Mouse (Mus musculus) CH12.LX (cell line): ENCODE measurements at regions not wholly inside any gene's neighbourhood (a gene's known extent, or its start where the extent isn't known, plus 50 kb on each side); places are given as distances from the start of the nearest gene placed in this dataset.

Source experiments
- DNase-seq: peaks from one replicate; pipeline ENCODE4 v3.0.0-alpha.2; 2013; ENCODE audit errors: extremely low read depth
- H3K27ac ChIP-seq: 2 replicates; pipeline ENCODE4 v1.5.1; 2012; ENCODE audit warnings: low read depth, mild to moderate bottlenecking, control low read depth, moderate library complexity; ENCODE audit not compliant: insufficient read depth
- H3K27me3 ChIP-seq: replicated peaks from 2 replicates; pipeline ENCODE3; 2012; ENCODE audit warnings: inconsistent platforms
- H3K36me3 ChIP-seq, 2 experiments: replicated peaks in 1 of 2; 2 replicates each; pipeline versions ENCODE3 to v1.6.1; 2012; ENCODE audit warnings: inconsistent platforms in 1 of 2, low read length in 1 of 2, mild to moderate bottlenecking in 1 of 2, mixed read lengths in 1 of 2, moderate library complexity in 1 of 2; ENCODE audit not compliant: control insufficient read depth in 1 of 2, insufficient read depth in 1 of 2
- H3K4me1 ChIP-seq, 2 experiments: 2 replicates each; pipeline ENCODE4 v1.6.1; 2012; ENCODE audit warnings: inconsistent platforms in 1 of 2, moderate library complexity in 1 of 2; ENCODE audit not compliant: insufficient read depth in 2 of 2, control insufficient read depth in 1 of 2
- H3K4me2 ChIP-seq: 2 replicates; pipeline ENCODE4 v1.6.1; 2012; ENCODE audit warnings: low read depth, mild to moderate bottlenecking, control low read depth; ENCODE audit not compliant: poor library complexity, insufficient read depth, severe bottlenecking
- H3K4me3 ChIP-seq, 3 experiments: fragments of 150-350 bp in 1 of 3; sonication (generic) in 1 of 3; replicated peaks in 1 of 3; 2 replicates each; pipeline versions ENCODE3 to v1.5.1; 2011 to 2012; ENCODE audit warnings: low read depth in 2 of 3, low read length in 2 of 3, mild to moderate bottlenecking in 2 of 3, moderate library complexity in 2 of 3, control low read depth in 1 of 3, improper control_type of control experiment in 1 of 3, inconsistent platforms in 1 of 3, mixed read lengths in 1 of 3; ENCODE audit not compliant: poor library complexity in 1 of 3
- H3K79me2 ChIP-seq: replicated peaks from 2 replicates; pipeline ENCODE4 v1.6.1; 2012; ENCODE audit warnings: mild to moderate bottlenecking, moderate library complexity; ENCODE audit not compliant: control insufficient read depth, poor library complexity, insufficient read depth, severe bottlenecking; ENCODE audit errors: extremely low read depth
- H3K9ac ChIP-seq: 2 replicates; pipeline ENCODE4 v1.6.1; 2012; ENCODE audit warnings: low read depth, mild to moderate bottlenecking, control low read depth, moderate library complexity; ENCODE audit not compliant: insufficient read depth
- H3K9me3 ChIP-seq: replicated peaks from 2 replicates; pipeline ENCODE3; 2012; ENCODE audit warnings: low read length, inconsistent platforms, mixed read lengths
- CTCF ChIP-seq, 2 experiments: IDR thresholded peaks in 1 of 2; conservative IDR thresholded peaks in 1 of 2; 2 replicates each; pipeline ENCODE4 v1.5.1; 2011 to 2012; ENCODE audit warnings: low read depth in 2 of 2, low read length in 2 of 2, improper control_type of control experiment in 1 of 2, inconsistent platforms in 1 of 2, mild to moderate bottlenecking in 1 of 2, moderate library complexity in 1 of 2
- ELF1 ChIP-seq: IDR thresholded peaks from 2 replicates; pipeline ENCODE4 v1.6.1; 2014; ENCODE audit warnings: low read depth, mild to moderate bottlenecking, inconsistent platforms, low read length, improper control_type of control experiment
- EP300 ChIP-seq: IDR thresholded peaks from 2 replicates; pipeline ENCODE4 v1.6.1; 2011; ENCODE audit warnings: low read length, improper control_type of control experiment
- GABPA ChIP-seq: IDR thresholded peaks from 2 replicates; pipeline ENCODE4 v1.6.1; 2012; ENCODE audit warnings: low read depth, low read length, improper control_type of control experiment, inconsistent platforms; ENCODE audit not compliant: insufficient replicate concordance
- IRF4 ChIP-seq: IDR thresholded peaks from 2 replicates; pipeline ENCODE4 v1.6.1; 2014; ENCODE audit warnings: low read depth, mild to moderate bottlenecking, inconsistent platforms, low read length, improper control_type of control experiment
- JUND ChIP-seq: conservative IDR thresholded peaks from 2 replicates; pipeline ENCODE4 v1.6.1; 2011; ENCODE audit warnings: low read depth, low read length, improper control_type of control experiment
- MAFK ChIP-seq: IDR thresholded peaks from 2 replicates; pipeline ENCODE4 v1.6.1; 2011; ENCODE audit warnings: low read length, improper control_type of control experiment; ENCODE audit not compliant: insufficient replicate concordance
- MAX ChIP-seq: IDR thresholded peaks from 2 replicates; pipeline ENCODE4 v1.6.1; 2011; ENCODE audit warnings: low read length, improper control_type of control experiment
- MEF2A ChIP-seq: IDR thresholded peaks from 2 replicates; pipeline ENCODE4 v1.6.1; 2014; ENCODE audit warnings: low read depth, mild to moderate bottlenecking, inconsistent platforms, low read length, improper control_type of control experiment, borderline replicate concordance
- MYC ChIP-seq: IDR thresholded peaks from 2 replicates; pipeline ENCODE4 v1.6.1; 2011; ENCODE audit warnings: low read depth, mild to moderate bottlenecking, improper control_type of control experiment, low read length
- RCOR1 ChIP-seq: conservative IDR thresholded peaks from 2 replicates; pipeline ENCODE4 v1.6.1; 2012; ENCODE audit warnings: low read depth, mild to moderate bottlenecking, inconsistent platforms, low read length, improper control_type of control experiment
- TCF12 ChIP-seq: IDR thresholded peaks from 2 replicates; pipeline ENCODE4 v1.6.1; 2014; ENCODE audit warnings: low read depth, mild to moderate bottlenecking, inconsistent platforms, low read length, improper control_type of control experiment
- UBTF ChIP-seq: IDR thresholded peaks from 2 replicates; pipeline ENCODE4 v1.6.1; 2012; ENCODE audit warnings: low read depth, mild to moderate bottlenecking, inconsistent platforms, low read length, improper control_type of control experiment, moderate library complexity
- USF1 ChIP-seq: IDR thresholded peaks from 2 replicates; pipeline ENCODE4 v1.6.1; 2014; ENCODE audit warnings: low read depth, mild to moderate bottlenecking, inconsistent platforms, low read length, improper control_type of control experiment
- USF2 ChIP-seq: conservative IDR thresholded peaks from 2 replicates; pipeline ENCODE4 v1.6.1; 2011; ENCODE audit warnings: low read depth, low read length, improper control_type of control experiment
- ZC3H11A ChIP-seq: IDR thresholded peaks from 2 replicates; pipeline ENCODE4 v1.6.1; 2012; ENCODE audit warnings: low read depth, mild to moderate bottlenecking, inconsistent platforms, low read length, improper control_type of control experiment
- ZNF384 ChIP-seq: IDR thresholded peaks from 2 replicates; pipeline ENCODE4 v1.6.1; 2012; ENCODE audit warnings: low read depth, low read length, improper control_type of control experiment, inconsistent platforms
- dilution Hi-C: fragments of 300-500 bp; cut with MboI; formaldehyde crosslinking; loops from 2 replicates; pipeline ENCODE4 v1.14.3; 2020; ENCODE audit warnings: low sequenced_read_pairs; ENCODE audit not compliant: extremely low pct_unique_long_range_greater_than_20kb, extremely low pct_ligation_motif_present
- in situ Hi-C: fragments of 300-500 bp; cut with MboI; formaldehyde crosslinking; loops from 3 replicates; pipeline ENCODE4 v1.14.3; 2019; ENCODE audit warnings: low sequenced_read_pairs, low pct_ligation_motif_present, low pct_unique_long_range_greater_than_20kb, mixed read lengths

- no peak overlapping the region for H3K9ac ChIP-seq
- no peaks in the 10 kb centered on the region for H3K36me3 ChIP-seq
- in situ Hi-C loops: no loop called here
- H3K4me2 ChIP-seq: no peak overlapping the region
- H3K79me2 ChIP-seq: no peaks in the 10 kb centered on the region
- TF ChIP-seq USF1 (no peak), MAX (no peak), MYC (no peak), TCF12 (no peak), MEF2A (no peak), ZC3H11A (no peak), EP300 (no peak), GABPA (no peak), MAFK (no peak)
- no peaks in the 10 kb centered on the region for H3K4me1 ChIP-seq
- H3K27ac ChIP-seq: no peak overlapping the region
- dilution Hi-C loops: no loop called here
- no peaks in the 10 kb centered on the region for H3K27me3 ChIP-seq
- DNase-seq: no peak
- no peak overlapping the region for H3K4me3 ChIP-seq
- H3K9me3 ChIP-seq: peaks cover 61% of the 10 kb centered on the region
Measured at GRCm38 (mm10) chr16:76438093-76438883, 64.7 kb upstream of the Nrip1 start.

- DNase-seq: no peak
- Histone ChIP-seq H3K27me3 (no peaks in the 10 kb centered on the region), H3K27ac (no peak overlapping the region), H3K36me3 (no peaks in the 10 kb centered on the region), H3K9ac (no peak overlapping the region), H3K9me3 (peaks cover 67% of the 10 kb centered on the region), H3K4me2 (no peak overlapping the region), H3K4me3 (no peak overlapping the region), H3K4me1 (no peaks in the 10 kb centered on the region), H3K79me2 (no peaks in the 10 kb centered on the region)
- no peak for TF ChIP-seq GABPA
- no peak for TF ChIP-seq ELF1
- TF ChIP-seq MYC: no peak
- TF ChIP-seq UBTF: no peak
- TF ChIP-seq IRF4: no peak
- no peak for TF ChIP-seq MAFK
- TF ChIP-seq RCOR1: no peak
- TF ChIP-seq MAX: no peak
- no peak for TF ChIP-seq CTCF (conservative IDR thresholded peaks at IDR 0.05 in 1 of 2, IDR thresholded peaks at IDR 0.05 in 1 of 2; ENCODE audit: low read depth in 2 of 2, low read length in 2 of 2)
- no peak for TF ChIP-seq EP300
- TF ChIP-seq ZNF384: no peak
- TF ChIP-seq JUND: no peak
- TF ChIP-seq USF2: no peak
- in situ Hi-C loops: no loop called here
- dilution Hi-C loops: no loop called here
Measured at GRCm38 (mm10) chr16:76436290-76436689, 62.7 kb upstream of the Nrip1 start.
